Mouse (Mus musculus) layer of hippocampus, postnatal 14 days (tissue): ENCODE measurements at regions not wholly inside any gene's neighbourhood (a gene's known extent, or its start where the extent isn't known, plus 50 kb on each side); places are given as distances from the start of the nearest gene placed in this dataset.

Experiments used
- DNase-seq, 2 experiments: peaks; one replicate each; pipeline ENCODE4 v3.0.0; 2021 to 2022; ENCODE audit warnings: low spot score in 2 of 2, mixed read lengths in 1 of 2

GRCm38 (mm10) chr16:76837450-76837849, 176.1 kb upstream of the Usp25 start:
- DNase-seq = no peak

- no peak for DNase-seq
These were observed 183.1 kb upstream of the Usp25 start for GRCm38 (mm10) chr16:76830371-76830770.

GRCm38 (mm10) chr16:76827674-76828441, 185.6 kb upstream of the Usp25 start:
- peak in 1 of 2 experiments; percentile 15 for DNase-seq

- DNase-seq = no peak
These were observed 192.2 kb upstream of the Usp25 start for GRCm38 (mm10) chr16:76821261-76821660.

- DNase-seq = no peak
These were observed 197.2 kb upstream of the Usp25 start for GRCm38 (mm10) chr16:76816056-76816885.

- peak in 1 of 2 experiments; percentile 10 for DNase-seq
These were observed 209.8 kb upstream of the Usp25 start for GRCm38 (mm10) chr16:76803725-76804124.

- peak; percentile 9 to 59 for DNase-seq
These were observed 226.9 kb upstream of the Usp25 start for GRCm38 (mm10) chr16:76786405-76787155.

- DNase-seq = no peak
These were observed 230.8 kb upstream of the Usp25 start for GRCm38 (mm10) chr16:76782656-76783055.

- DNase-seq = no peak
These were observed 237.7 kb upstream of the Usp25 start for GRCm38 (mm10) chr16:76775790-76776189.

- no peak for DNase-seq
These were observed 239.5 kb upstream of the Usp25 start for GRCm38 (mm10) chr16:76774032-76774431.

GRCm38 (mm10) chr16:76773466-76773865, 240.0 kb upstream of the Usp25 start:
- DNase-seq = no peak

- DNase-seq = peak in 1 of 2 experiments; percentile 18
These were observed 244.9 kb upstream of the Usp25 start for GRCm38 (mm10) chr16:76768607-76769006.

- no peak for DNase-seq
These were observed 246.9 kb upstream of the Usp25 start for GRCm38 (mm10) chr16:76766636-76767035.

- DNase-seq = no peak
These were observed 248.0 kb upstream of the Usp25 start for GRCm38 (mm10) chr16:76765536-76765935.

GRCm38 (mm10) chr16:76764994-76765393, 248.5 kb upstream of the Usp25 start:
- DNase-seq = no peak

GRCm38 (mm10) chr16:76762619-76763283, 250.8 kb upstream of the Usp25 start:
- DNase-seq = no peak

- DNase-seq = no peak
These were observed 251.7 kb upstream of the Usp25 start for GRCm38 (mm10) chr16:76761848-76762247.

GRCm38 (mm10) chr16:76761004-76761403, 252.5 kb upstream of the Usp25 start:
- no peak for DNase-seq

- DNase-seq = no peak
These were observed 258.6 kb upstream of the Usp25 start for GRCm38 (mm10) chr16:76754871-76755270.

GRCm38 (mm10) chr16:76746385-76746784, 267.1 kb upstream of the Usp25 start:
- no peak for DNase-seq

- DNase-seq = no peak
These were observed 272.4 kb upstream of the Usp25 start for GRCm38 (mm10) chr16:76741141-76741540.
